Mouse (Mus musculus): ENCODE data around the gene Tmsb4x.

Tmsb4x gene

DNA sequence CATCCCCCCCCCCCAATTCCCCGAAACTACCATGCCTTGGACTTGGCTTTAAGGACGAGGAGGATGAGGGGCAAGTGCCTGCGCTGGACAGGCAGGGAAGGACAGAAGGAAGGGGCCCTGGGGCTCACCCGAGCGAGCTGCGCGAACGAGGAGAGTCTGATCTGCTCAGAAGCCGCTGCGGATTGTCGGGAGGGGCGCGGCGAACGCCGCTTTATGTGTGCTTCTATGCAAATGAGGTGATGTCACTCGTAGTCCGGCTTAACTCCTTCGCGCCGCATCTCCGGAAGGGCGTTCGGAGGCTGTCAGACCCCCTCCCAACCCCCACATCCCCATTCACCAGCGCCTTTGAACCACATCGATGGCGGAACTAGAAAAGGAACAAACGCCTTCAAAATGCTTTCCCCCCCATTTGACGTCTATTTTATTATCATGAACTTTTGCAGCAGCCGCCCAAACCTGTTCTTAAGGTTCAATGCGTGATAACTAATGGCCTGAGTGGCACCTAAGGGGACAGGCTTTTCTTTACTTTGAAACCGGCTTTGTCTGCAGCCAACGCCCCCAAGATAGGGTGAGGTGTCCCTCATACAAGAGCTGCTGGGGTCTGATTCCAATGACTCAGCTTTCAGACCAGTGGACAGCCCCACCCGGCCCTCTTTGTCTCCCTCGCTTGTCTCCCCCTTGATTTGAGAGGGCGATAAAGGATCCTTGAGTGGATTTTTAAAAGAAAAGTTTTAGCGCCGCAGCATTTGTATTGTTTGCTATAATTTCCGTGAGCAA lies at the start of gene Tmsb4x:
TSS of gene Tmsb4x (minus strand) at position 338 of the 777 bp plus-strand sequence.
- DNase-seq (ENCODE audit: low spot score in 2 of 2), result peak; percentile 66 to 81

DNA sequence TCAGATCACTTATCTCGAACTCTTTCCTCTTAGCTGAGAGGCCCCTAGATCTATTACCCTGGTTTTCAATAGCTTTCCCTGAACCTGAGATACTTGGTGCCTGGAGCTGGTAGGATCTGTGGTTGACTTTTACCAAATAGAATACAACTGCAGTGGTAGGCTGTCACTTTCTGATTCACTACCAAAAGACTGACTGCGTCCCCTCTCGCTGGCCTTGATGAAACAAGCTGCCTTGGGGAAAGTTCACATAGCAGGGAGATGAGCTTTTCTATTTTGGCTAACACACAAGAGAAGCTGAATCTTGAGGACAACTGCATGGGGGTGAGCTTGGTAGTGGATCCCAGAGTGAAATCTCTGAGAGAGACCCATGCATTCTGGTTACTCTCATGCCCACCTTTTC lies 32.6 kb upstream of the Tmsb4x start:
- no peak for DNase-seq (ENCODE audit: low spot score in 2 of 2)

DNA sequence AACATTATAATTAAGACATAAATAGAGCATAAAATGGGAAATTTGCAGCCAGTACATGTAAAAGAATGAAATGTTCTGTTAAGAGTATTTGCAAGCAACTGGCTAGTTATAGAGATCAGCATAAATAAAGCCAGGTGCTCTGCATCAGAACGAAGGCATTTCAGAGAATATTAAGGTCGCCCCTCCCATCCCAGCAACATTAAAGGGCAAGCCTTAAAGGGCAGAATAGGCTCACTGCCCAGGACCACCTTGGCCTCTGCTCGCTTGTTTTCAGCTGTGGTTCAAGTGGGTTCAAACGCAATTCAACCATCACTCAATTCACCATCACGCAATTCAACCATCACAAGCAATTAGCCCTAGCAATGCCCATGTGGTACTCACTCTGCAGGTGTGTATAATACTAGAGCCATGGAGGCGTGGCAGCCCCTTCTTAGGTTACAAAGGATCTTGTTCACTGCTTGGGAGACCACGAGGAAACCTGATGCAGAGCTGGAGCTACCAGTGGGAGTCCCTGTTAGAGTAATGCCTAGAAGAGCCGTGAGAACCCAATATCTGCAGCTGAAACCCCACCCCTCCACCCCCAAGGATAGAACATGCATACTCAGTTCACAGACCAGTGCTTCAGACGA lies 30.3 kb upstream of the Tmsb4x start:
- DNase-seq (ENCODE audit: low spot score in 2 of 2), result no peak

DNA sequence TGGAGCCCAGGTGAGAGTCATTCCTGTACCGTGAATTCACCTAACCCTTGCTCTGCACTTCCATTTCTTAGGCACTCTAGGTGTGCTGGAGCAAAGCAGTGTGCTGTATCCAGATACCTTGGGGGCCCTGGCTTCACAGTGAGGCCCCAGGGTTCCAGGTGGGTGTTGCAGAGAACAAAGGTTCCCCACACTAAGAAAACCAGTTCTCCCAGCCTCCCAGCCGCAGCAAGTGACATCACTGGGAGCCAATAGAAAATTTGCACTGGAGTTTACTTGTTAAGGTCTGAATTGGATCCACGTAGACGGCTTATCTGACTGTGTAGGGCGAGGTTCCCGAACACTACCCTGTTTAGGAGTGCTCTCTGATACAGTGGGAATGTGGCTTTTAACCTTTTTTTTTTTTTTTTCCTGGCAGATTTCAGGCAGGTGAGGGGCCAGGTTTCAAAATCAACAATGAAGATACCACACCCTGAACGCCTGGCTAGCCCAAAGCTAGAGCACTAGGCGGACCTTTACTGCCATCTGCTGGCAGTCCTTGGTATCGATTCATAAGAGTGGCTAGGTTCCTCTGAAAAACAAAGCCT lies 24.1 kb upstream of the Tmsb4x start:
- peak; percentile 40 to 76 for DNase-seq (ENCODE audit: low spot score in 2 of 2)

DNA sequence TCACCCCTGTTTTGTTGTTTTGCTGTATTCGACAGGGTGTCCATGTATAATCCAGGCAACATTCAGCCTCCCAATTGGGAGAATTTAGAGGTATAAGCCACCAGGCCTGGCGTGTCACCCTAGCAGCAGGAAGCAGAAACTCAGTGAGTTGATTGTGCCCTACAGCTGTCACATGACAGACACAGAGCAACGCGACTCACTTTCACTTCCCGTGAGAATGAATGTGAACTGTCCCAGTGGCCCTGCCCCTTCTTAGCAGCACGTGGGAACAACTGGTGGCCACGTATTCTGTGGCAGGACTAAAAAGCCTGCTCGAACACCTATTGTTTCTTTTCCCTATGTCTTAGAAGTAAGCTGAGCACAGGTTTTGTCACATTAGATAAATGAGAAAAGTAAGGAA lies 22.0 kb upstream of the Tmsb4x start:
- no peak for DNase-seq (ENCODE audit: low spot score in 2 of 2)

DNA sequence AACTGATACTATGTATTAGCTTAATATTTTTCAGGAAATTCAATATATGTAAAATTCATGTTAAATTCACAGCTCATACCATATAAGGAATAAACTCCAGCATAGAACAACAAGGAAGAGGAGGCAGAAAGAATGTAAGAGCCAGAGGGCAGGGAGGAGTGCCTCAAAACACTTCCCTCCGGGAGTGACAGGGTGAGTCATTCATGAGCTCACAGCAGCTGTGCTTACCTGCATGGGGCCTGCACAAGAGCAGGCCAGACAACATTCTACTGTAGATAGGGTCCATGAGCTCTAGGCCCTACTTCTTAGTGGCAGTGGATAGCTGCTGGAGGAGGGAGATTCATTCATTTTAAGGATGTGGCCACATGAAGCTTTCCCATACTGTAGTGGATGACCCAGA lies 20.7 kb upstream of the Tmsb4x start:
- DNase-seq (ENCODE audit: low spot score in 2 of 2), result no peak

DNA sequence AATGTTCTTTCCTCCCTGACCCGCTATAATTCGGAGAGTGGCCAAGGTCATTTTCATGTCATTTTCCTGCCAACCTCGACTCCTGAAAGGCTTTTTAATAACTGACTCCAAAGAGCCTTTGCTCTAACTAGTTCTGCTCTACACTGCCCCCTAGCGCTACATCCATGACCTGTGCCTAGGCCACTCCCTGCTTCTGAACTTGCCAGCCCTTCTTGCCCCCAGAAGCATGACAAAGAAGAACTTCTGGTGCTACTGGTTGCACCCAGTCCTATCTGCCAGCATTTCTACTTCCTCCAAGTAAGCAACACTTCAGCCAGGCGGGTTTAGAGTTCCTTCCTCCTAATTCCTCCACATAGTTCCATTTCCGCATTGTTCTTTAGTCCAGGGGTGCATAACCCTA lies 20.1 kb upstream of the Tmsb4x start:
- peak; percentile 37 to 84 for DNase-seq (ENCODE audit: low spot score in 2 of 2)

DNA sequence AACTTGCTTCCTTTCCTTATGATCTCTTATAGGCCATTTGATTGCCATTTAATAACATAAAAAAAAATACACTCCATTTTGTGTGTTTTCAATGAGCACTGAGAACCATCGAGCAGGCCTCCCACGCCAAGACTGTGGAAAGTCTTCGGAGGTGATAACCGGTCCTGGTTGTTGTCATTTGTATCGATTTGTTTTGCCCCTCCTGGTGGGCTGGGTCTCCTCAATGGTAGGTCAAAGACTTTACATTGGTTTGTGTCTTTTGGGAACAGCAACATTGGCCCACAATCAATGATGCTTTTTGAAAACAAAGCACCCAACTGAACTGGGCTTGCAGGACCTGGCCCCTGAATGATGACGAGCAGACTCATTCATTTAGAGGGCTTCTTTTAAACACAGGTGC lies 18.6 kb upstream of the Tmsb4x start:
- no peak for DNase-seq (ENCODE audit: low spot score in 2 of 2)

DNA sequence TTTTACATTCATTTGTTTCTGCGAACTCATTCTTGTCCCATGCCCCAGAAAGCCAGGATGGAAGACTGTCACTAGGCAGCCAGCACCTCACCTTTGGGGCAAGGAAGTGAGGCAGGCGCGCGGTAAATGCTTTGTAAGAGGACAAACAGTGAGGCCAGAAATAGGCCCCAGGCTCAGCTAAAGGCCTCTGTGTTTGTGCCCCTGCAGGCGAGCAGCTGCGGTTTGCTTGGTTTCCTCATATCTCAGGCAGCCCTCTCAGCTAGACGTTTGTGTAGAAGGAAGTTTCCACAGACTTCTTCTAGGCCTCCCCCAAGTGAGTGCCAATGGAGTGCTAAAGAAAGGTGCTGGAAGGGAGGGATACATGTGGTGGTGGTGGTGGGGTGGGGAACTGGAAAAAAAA lies 18.0 kb upstream of the Tmsb4x start:
- DNase-seq (ENCODE audit: low spot score in 2 of 2), result peak; percentile 20 to 59

DNA sequence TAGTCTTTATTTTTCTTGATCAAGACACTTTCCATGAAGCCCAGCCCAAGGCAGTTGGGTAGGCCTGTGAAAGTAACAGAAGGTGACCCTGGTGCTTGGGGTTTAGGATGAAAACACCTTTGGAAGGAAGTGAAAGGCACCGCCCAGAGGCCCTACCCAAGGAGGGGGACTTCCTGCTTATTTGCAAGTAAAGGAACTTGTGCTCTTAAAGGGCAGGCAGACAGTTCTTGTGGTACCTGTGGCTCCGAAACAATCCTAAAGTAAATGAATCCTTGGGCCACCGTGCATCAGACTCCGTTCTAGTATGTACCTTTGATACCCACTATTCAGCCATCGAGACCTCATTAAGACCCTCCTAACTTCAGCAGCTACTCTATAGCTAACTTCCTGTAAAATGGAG lies 17.5 kb upstream of the Tmsb4x start:
- DNase-seq (ENCODE audit: low spot score in 2 of 2), result no peak

DNA sequence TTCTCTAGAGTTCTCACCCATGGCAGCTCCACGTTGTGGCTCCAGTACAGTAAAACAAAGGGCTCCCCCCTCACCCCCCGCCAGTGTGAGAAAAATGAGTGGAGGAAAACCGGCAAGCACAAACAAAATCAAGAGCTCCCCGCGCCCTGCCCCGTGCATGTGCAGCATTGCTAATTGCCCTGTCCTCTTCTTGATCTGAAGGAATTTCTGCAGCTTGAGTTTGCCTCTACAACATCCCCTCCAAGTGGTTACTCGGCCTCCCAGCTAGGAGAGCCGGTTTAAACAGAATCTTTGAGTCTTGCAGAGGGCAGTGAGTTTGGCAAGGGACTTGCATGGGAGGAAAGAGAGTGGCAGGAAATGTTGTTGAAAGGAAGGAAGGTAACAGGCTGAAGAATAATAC lies 3.6 kb upstream of the Tmsb4x start:
- no peak for DNase-seq (ENCODE audit: low spot score in 2 of 2)

DNA sequence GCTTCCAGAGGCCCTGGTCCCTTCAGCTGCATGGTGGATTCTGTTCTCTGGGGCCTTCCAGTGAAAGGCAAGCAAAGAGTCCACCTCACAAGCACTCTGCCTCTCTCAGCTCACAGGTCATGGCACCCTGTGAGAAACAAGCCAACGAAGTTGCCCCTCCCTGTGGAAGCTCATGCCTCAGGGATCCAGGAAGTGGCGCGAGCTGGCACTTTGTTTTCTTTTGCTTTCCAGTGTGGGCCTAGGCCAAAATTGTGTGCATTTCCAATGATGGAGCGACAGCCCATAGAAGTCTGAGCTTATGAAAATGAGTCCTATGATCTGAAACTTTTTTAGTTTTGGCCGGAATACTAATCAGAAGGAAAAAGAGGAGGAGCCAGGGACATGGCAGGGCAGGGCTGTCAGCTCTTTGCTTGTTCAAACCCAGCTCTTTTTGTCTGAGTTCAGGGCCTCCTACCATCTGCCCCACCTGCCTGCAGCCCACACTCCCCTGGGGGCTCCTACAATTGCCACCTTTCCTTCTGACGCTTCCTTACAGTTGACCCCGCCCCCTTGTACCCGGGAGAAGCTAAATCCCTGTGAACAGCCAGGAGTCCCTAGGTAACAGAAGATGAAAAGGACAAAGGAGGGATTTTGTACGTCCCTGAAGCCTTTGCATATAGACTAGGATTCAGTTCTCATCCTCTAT lies 2.9 kb upstream of the Tmsb4x start:
- no peak for DNase-seq (ENCODE audit: low spot score in 2 of 2)

DNA sequence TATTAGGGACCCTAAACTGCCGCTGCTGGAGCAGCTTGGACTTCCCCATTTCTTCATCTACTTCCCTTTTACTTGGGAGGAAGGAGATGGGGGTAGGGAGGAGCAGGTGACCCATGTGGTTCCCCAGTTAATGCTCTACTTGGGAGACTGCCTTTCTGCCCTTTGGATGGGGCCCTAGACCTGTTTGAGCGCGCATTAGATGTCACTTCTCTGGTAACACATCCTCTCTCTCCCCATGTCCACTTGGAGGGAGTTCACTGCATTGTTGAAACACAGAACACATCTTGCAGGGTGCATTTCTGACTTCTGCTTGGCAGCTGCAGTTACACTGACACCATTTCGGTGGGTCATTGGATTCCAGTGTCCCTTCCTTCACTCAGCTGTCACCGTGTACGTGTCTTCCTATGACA lies 1.2 kb upstream of the Tmsb4x start:
- no peak for DNase-seq (ENCODE audit: low spot score in 2 of 2)

DNA sequence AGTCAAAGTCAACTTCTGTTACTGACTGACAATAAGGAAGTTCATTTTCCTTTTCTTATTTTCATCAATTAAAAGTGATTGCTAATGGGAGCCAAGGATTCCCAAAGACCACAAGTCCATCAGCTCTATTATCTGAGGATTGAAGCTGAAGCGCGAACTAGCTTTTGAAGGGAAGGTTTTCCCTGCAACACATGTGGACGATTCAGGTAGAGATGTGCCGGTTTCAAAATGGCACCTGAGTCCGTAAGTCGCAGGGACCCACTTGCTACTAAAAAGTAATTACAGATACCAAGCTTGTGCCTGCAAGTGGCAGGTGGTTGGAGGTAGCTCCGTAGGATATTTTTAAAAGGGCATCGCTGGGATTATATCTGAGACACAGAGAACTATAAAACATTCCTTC lies 713 bp upstream of the Tmsb4x start:
- DNase-seq (ENCODE audit: low spot score in 2 of 2), result no peak

DNA sequence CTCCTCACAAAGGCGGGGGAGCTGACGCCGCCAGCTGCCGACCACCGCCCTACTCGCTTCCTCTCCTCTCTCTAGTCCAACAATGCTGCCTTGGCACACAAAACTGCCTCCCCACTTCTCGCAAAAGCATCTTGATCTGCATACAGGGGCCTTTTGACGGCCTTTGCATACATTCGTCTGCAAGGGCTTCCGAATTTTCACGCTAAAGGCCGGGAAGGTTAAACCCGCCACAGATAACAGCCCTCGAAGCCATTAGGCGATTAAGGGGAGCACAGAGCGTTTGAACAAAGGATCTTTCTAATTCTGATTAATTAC lies 652 bp downstream of the Tmsb4x start:
- DNase-seq (ENCODE audit: low spot score in 2 of 2), result peak in 1 of 2 experiments; percentile 37

DNA sequence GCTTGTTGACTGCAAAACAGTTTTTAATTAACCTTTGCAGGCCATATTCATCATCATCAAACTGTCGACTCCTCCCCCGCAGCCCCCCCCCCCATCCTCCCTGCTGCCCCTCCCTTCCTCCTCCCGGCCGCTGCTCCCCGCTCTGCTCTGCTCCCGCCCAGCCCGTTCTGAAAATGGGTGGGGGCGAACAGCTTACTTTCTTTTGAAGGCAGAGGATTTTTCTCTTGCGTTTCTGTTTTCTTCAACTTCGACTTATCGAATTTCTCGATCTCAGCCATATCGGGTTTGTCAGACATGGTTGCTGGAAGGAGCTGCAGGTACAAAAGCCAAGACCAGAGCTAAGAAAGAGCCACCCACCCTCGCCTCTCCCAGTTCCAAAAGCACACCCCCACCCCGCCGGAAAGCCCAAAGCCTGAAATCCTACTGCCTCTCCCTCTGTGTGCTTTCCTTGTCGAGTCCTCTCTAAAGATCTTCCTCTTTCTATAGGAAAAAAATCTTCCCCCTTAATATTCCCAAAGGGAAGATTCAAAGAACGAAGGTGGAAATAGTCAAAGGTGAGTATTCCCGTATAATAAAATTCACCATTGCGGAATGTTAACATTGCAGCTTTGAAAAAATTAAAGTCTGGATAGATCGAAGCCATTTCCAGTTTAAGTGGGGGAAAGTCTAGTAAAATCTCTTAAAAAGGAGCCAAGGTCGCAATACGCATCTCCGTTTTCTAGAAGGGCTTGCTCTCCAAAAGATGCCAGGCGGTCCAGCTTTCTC lies 1.2 kb downstream of the Tmsb4x start:
- DNase-seq (ENCODE audit: low spot score in 2 of 2), result no peak

DNA sequence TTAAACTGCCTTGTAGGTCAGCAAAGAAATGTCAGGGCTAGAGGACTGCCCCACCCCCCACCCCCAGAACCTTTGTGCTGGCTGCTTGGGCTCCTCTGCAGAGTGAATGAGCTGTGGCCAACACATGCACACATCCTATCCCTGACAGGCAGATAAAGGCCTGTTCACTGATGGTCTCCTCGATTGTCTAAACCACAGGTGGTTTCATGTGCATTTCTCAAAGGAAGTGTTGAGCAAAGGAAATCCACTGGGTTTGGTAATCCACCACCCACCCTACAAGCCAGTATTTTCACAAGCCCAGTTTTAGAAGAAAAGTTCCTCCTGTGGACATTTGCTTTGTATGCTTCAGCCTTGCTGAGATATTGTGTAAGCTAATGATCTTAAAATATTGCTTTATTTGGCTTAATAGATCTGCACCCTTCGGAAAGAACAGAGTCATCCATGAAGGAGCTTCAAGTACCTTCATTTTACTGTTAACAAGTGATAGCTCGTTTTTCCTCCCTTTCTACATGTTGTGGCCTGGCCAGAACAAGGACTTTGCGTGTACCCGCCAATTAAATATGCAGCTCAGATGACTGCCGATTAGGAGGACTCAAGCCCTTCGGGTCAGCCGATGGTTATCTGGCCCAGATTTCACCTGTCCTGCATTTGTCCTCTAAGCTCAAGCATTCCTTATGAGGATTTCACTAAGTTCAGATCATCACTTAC lies 3.1 kb downstream of the Tmsb4x start:
- no peak for DNase-seq (ENCODE audit: low spot score in 2 of 2)

DNA sequence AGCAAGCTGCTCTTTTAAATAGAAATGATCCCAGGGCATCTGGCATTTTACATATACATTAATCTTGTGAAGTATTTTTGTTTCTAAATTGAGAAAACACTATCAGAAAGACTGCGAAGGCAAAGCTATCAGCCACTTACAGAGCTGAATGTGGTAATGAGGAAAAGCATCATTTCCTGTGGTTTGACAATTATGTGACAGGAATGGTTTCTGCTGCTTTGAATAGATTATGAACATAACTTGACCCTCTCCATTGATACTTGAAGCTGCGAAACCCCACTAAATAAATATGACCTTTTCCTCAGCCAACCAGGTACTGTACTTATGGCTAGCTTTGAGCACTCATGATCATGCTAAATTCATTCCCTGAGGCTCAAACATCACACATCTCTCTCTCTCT lies 7.8 kb downstream of the Tmsb4x start:
- no peak for DNase-seq (ENCODE audit: low spot score in 2 of 2)

DNA sequence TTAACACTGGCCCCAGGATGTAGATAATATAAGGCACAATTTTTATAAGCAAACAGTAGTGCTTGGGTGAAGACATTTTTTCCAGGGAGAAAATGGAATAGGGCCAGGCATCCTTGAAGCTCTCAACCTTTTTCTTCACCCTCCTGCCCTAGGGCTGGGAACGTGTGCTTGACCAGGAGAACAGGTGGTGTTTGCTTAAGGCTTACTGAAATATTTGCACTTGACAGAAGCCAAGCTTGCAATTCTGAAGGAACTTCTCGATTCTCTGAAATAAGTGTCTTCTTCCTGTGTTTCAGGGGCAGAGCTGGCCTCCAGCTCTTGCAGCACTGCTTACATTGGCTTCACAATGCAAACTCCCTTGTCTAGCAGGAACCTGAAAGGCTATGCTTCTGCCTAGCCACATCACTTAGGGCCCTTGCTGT lies 13.9 kb downstream of the Tmsb4x start:
- DNase-seq (ENCODE audit: low spot score in 2 of 2), result no peak

DNA sequence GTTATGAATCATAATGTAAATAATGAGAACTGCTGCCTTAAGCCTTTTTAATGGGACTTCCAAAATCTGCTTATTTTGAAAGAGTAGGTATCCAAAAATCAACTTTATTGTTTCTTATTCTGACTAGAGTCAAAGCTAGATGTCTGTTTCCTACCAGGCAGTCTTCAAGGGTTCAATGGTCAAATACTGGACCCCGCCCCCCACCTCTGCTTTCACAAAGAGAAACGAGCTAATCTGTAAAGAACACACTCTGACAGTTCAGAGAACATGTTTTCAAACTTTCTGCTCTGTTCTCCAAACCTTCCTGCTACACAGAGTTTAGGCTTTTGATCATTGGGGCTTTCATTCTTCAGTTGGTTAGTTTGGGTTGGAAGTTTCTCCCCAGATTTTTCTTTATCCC lies 22.8 kb downstream of the Tmsb4x start:
- DNase-seq (ENCODE audit: low spot score in 2 of 2), result no peak

DNA sequence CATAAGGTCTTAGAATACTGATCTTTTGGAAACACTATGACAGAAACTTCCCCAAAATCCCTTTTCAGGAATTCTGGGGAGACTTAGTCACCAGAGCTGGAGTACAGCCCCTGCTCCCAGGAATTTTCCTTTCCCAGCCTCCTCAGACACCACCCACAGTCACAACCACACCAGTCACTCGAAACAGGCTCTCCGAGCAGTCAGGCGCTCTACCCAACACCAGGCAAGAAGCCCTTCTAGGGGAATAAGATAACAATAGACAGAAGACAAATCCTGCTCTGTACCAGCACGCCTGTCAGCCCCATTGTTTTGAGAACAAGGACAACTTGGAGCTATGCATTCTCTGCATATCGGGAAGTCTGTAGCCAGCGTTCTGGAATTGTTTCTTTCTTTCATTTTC lies 25.6 kb downstream of the Tmsb4x start:
- no peak for DNase-seq (ENCODE audit: low spot score in 2 of 2)

Data from spleen, postnatal 10 days (tissue).